Mouse (Mus musculus): ENCODE measurements around the gene P2rx5. TPM values are rescaled to one million over a fixed set of nuclear protein-coding genes. Genes with fewer than 3 reads are reported as not detected.

The P2rx5 gene
- polyA plus RNA-seq, 1 experiment from 2014 or later: 0.33 TPM

Other genes with a start within 250 kb of the P2rx5 start
- 102 and 111 TPM in 2 replicates for gene Atp2a3, start 199.3 kb upstream of the P2rx5 start, polyA plus RNA-seq (2015; fragmentation: Nextera tagmentation; extraction: Ambion mirVana)
- gene P2rx1, start 161.3 kb upstream of the P2rx5 start, polyA plus RNA-seq (2015; fragmentation: Nextera tagmentation; extraction: Ambion mirVana): 61.5 and 71.4 TPM in 2 replicates
- gene Camkk1, start 141.4 kb upstream of the P2rx5 start, polyA plus RNA-seq (2015; fragmentation: Nextera tagmentation; extraction: Ambion mirVana): 18.8 and 19.6 TPM in 2 replicates
- 9.0 and 13.3 TPM in 2 replicates for gene Ncbp3, start 112.6 kb upstream of the P2rx5 start, polyA plus RNA-seq (2015; fragmentation: Nextera tagmentation; extraction: Ambion mirVana)
- gene Itgae, start 69.8 kb upstream of the P2rx5 start, polyA plus RNA-seq (2015; fragmentation: Nextera tagmentation; extraction: Ambion mirVana): 8.0 and 10.5 TPM in 2 replicates
- 19.7 and 22.0 TPM in 2 replicates for gene Haspin, start 22.1 kb upstream of the P2rx5 start, polyA plus RNA-seq (2015; fragmentation: Nextera tagmentation; extraction: Ambion mirVana)
- gene Emc6, start 16.6 kb downstream of the P2rx5 start, polyA plus RNA-seq (2015; fragmentation: Nextera tagmentation; extraction: Ambion mirVana): 156 and 166 TPM in 2 replicates
- 116 and 119 TPM in 2 replicates for gene Tax1bp3, start 16.7 kb downstream of the P2rx5 start, polyA plus RNA-seq (2015; fragmentation: Nextera tagmentation; extraction: Ambion mirVana)
- 13.2 and 13.9 TPM in 2 replicates for gene Ctns, start 38.6 kb downstream of the P2rx5 start, polyA plus RNA-seq (2015; fragmentation: Nextera tagmentation; extraction: Ambion mirVana)
- gene Shpk, start 39.0 kb downstream of the P2rx5 start, polyA plus RNA-seq (2015; fragmentation: Nextera tagmentation; extraction: Ambion mirVana): 2.2 and 2.8 TPM in 2 replicates
- gene Trpv1, start 73.9 kb downstream of the P2rx5 start, polyA plus RNA-seq (2015; fragmentation: Nextera tagmentation; extraction: Ambion mirVana): not detected in 2 replicates
- 0.04 TPM in 2 replicates for gene Trpv3, start 107.0 kb downstream of the P2rx5 start, polyA plus RNA-seq (2015; fragmentation: Nextera tagmentation; extraction: Ambion mirVana)
- gene Aspa, start 169.2 kb downstream of the P2rx5 start, polyA plus RNA-seq (2015; fragmentation: Nextera tagmentation; extraction: Ambion mirVana): 0.62 and 0.96 TPM in 2 replicates
- not detected in 2 replicates for gene Gm49340, start 169.3 kb downstream of the P2rx5 start, polyA plus RNA-seq (2015; fragmentation: Nextera tagmentation; extraction: Ambion mirVana)
- not detected in 2 replicates for gene Spata22, start 169.3 kb downstream of the P2rx5 start, polyA plus RNA-seq (2015; fragmentation: Nextera tagmentation; extraction: Ambion mirVana)
- not detected in 2 replicates for gene Olfr20, start 190.4 kb downstream of the P2rx5 start, polyA plus RNA-seq (2015; fragmentation: Nextera tagmentation; extraction: Ambion mirVana)
- gene Olfr376, start 210.8 kb downstream of the P2rx5 start, polyA plus RNA-seq (2015; fragmentation: Nextera tagmentation; extraction: Ambion mirVana): not detected in 2 replicates
- gene Olfr1, start 239.2 kb downstream of the P2rx5 start, polyA plus RNA-seq (2015; fragmentation: Nextera tagmentation; extraction: Ambion mirVana): not detected in 2 replicates

Measured in thymus, postnatal 0 days (tissue).